Comparison of ENCODE assay signal across 14 mouse cellular contexts in the genomic region with DNA sequence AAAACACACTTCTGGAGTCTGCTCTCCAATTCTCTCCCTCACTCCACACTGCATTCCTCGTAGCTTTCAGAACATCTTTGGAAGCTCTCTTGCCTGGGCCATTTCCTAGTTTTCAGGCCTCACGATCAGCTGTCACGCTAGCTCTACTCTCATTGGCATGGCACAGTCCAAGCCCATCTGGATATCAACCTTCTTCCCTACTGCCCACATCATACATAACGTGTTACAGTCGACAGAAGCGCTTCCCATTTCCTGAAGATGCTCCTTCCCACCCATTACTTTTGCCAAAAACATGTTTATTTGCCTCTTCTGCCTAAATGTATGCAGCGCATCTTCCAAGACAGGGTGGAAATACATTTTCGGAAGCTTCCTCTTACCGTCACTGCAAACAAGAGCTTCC.
"Had no signal": no experiment of that assay in that cellular context is flagged by ENCODE, and none has a peak within 500 bp of the region (broad histone marks: within the 10 kb centered on the region; RNA-seq: fewer than 3 reads in every experiment).

No protein-coding gene starts in this region.

- DNase-seq: kidney, adult 18-20 months; kidney, adult 9 months; kidney, postnatal 14 days; kidney, postnatal 4 days; liver, embryonic 13.5 days; lung, adult 2 months; lung, postnatal 14 days; midbrain, embryonic 14.5 days; right cerebral cortex, postnatal 4 days; thymus, postnatal 36 days had no signal

- H3K27me3 ChIP-seq: liver, embryonic 13.5 days had no signal

- H3K9ac ChIP-seq: liver, embryonic 13.5 days had no signal

- ATAC-seq: inflammation-experienced regulatory T-cells, adult 6 months; intestine, embryonic 16.5 days had no signal

- H3K4me3 ChIP-seq: liver, embryonic 13.5 days had no signal

- H3K4me2 ChIP-seq: liver, embryonic 13.5 days; midbrain, embryonic 11.5 days had no signal

- H3K27ac ChIP-seq: liver, embryonic 13.5 days; stomach, postnatal 0 days had no signal

- H3K4me1 ChIP-seq: liver, embryonic 13.5 days had no signal

- H3K9me3 ChIP-seq: liver, embryonic 13.5 days had no signal

- H3K36me3 ChIP-seq: liver, embryonic 13.5 days had no signal
